Mouse (Mus musculus) midbrain, embryonic 12.5 days (tissue): ENCODE data around the gene Ggt1. TPM values are rescaled to one million over a fixed set of nuclear protein-coding genes. Genes with fewer than 3 reads are reported as not detected.

Experiments
- polyA plus RNA-seq: library from polyadenylated mRNA; unstranded; fragments of >200 nt; fragmentation: Nextera tagmentation; extraction: Ambion mirVana; gene quantifications from 2 replicates; pipeline ENCODE4 v1.2.1, GENCODE M21; 2016

Gene Ggt1
- polyA plus RNA-seq, 1 experiment from 2014 or later = 1.0 TPM

Other genes with a start within 250 kb of the Ggt1 start
- gene Adora2a, start 244.7 kb upstream of the Ggt1 start, polyA plus RNA-seq = 1.7 and 2.7 TPM in 2 replicates
- gene Upb1, start 160.5 kb upstream of the Ggt1 start, polyA plus RNA-seq = 0.07 and 0.26 TPM in 2 replicates
- 174 and 182 TPM in 2 replicates for gene Snrpd3, start 44.1 kb upstream of the Ggt1 start, polyA plus RNA-seq
- gene Gucd1, start 43.6 kb upstream of the Ggt1 start, polyA plus RNA-seq = 28.0 and 29.3 TPM in 2 replicates
- gene Lrrc75b, start 1.3 kb upstream of the Ggt1 start, polyA plus RNA-seq = 10.0 and 10.3 TPM in 2 replicates
- gene Ggt5, start 27.7 kb downstream of the Ggt1 start, polyA plus RNA-seq = 1.0 and 1.7 TPM in 2 replicates
- gene Susd2, start 82.4 kb downstream of the Ggt1 start, polyA plus RNA-seq = 2.0 and 2.4 TPM in 2 replicates
- gene Cabin1, start 202.7 kb downstream of the Ggt1 start, polyA plus RNA-seq = 46.3 and 49.2 TPM in 2 replicates
- 82.1 and 83.0 TPM in 2 replicates for gene Ddt, start 211.8 kb downstream of the Ggt1 start, polyA plus RNA-seq
- not detected in 2 replicates for gene Gm20441, start 219.3 kb downstream of the Ggt1 start, polyA plus RNA-seq
- 1.3 and 2.4 TPM in 2 replicates for gene Gstt3, start 219.8 kb downstream of the Ggt1 start, polyA plus RNA-seq
- 5.3 and 7.0 TPM in 2 replicates for gene Gstt1, start 237.0 kb downstream of the Ggt1 start, polyA plus RNA-seq